Mouse (Mus musculus) olfactory bulb, adult 2 months (tissue): Measurements from ENCODE around the gene Ago1.

Experiments
- CTCF ChIP-seq: fragments of 200-500 bp; IDR thresholded peaks from 2 replicates; pipeline ENCODE4 v1.5.1; 2012; ENCODE audit warnings: low read depth, mild to moderate bottlenecking, low read length, moderate library complexity; ENCODE audit not compliant: insufficient read depth
- POLR2A ChIP-seq: fragments of 200-500 bp; IDR thresholded peaks from 2 replicates; pipeline ENCODE4 v1.6.1; 2012; ENCODE audit warnings: mild to moderate bottlenecking, low read depth, low read length, moderate library complexity; ENCODE audit not compliant: insufficient read depth

- no peak for TF ChIP-seq CTCF
- no peak for TF ChIP-seq POLR2A
These were observed 44.5 kb downstream of the Ago1 start for GRCm38 (mm10) chr4:126423866-126424265.
